ENCODE assay signal across 14 mouse cellular contexts in the genomic region with DNA sequence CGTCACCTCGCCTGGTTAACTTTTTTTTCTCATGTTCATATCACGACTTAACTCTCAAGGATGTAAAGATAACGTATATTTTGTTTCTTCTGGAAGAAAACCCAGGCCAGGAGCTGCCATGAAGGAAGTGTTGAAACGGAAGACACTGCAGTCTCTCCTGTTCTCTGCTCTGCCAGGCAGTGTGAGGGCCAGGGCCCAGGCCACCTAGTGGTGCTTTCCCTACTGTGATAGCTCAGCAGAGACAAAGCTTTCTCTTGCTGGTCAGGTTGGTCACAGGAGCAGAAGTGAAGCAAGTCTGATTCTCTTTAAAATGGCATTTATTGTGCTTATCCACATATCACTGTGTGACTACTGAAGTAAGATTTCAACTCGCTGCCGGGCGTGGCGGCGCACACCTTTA. TPM values are rescaled to one million over a fixed set of nuclear protein-coding genes. Genes with fewer than 3 reads are reported as not detected.
A peak's percentile ranks its signal among the peaks of the same experiment; 100 is the strongest.
DNase-seq lines count a peak whose midpoint lies in the region; ATAC-seq and TF ChIP-seq lines count a peak whose summit lies in the region.
"Had no signal": no experiment of that assay in that cellular context is flagged by ENCODE, and none has a peak within 500 bp of the region (broad histone marks: within the 10 kb centered on the region; RNA-seq: fewer than 3 reads in every experiment).

No protein-coding gene starts in this region.

- H3K27me3 ChIP-seq in liver, postnatal 0 days (ENCODE audit: insufficient read depth, low read length) = no peaks in the 10 kb centered on the region
- H3K27me3 ChIP-seq in MEL (ENCODE audit: control insufficient read depth in 1 of 2, insufficient read depth in 2 of 2, low read length in 2 of 2) = no peaks in the 10 kb centered on the region
- H3K27me3 ChIP-seq: heart, embryonic 15.5 days; midbrain, embryonic 12.5 days; neural tube, embryonic 12.5 days had no signal

- no peak overlapping the region for H3K27ac ChIP-seq in liver, postnatal 0 days (ENCODE audit: low read depth)
- no peak overlapping the region for H3K27ac ChIP-seq in MEL (ENCODE audit: control insufficient read depth, low read depth, low read length)
- H3K27ac ChIP-seq: heart, embryonic 15.5 days; midbrain, embryonic 12.5 days; neural tube, embryonic 12.5 days had no signal

- no peak for TF ChIP-seq RAD21 in MEL (IDR thresholded peaks at IDR 0.05; ENCODE audit: low read depth, low read length)

- TF ChIP-seq CTCF in liver, postnatal 0 days (IDR thresholded peaks at IDR 0.05; ENCODE audit: low read depth) = peak; percentile 32; the same call in 1 of the 2 replicates
- peak; percentile 36 to 39 (median 37) for TF ChIP-seq CTCF in MEL (IDR thresholded peaks at IDR 0.05 in 2 of 3, conservative IDR thresholded peaks at IDR 0.05 in 1 of 3; ENCODE audit: control insufficient read depth in 1 of 3, insufficient read depth in 1 of 3, low read depth in 2 of 3, low read length in 3 of 3, poor library complexity in 1 of 3, severe bottlenecking in 1 of 3)

- 85% methylated on average over 10 of the region's 10 CpGs for WGBS in liver, postnatal 0 days (ENCODE audit: insufficient replicate concordance)

- DNase-seq in heart, postnatal 4 days = peak; percentile 23
- no peak for DNase-seq in heart, postnatal 25 days (ENCODE audit: low spot score)
- DNase-seq in liver, postnatal 0 days = no peak
- DNase-seq in liver (no peak), MEL (ENCODE audit: low read depth, low spot score) (peak; percentile 45)
- no peak for DNase-seq in frontal cortex, postnatal 36 days (ENCODE audit: low spot score in 2 of 2)
- DNase-seq in layer of hippocampus, postnatal 25 days (ENCODE audit: extremely low spot score in 1 of 2, low spot score in 1 of 2) = no peak
- DNase-seq: adrenal gland, postnatal 10 days; cerebellum, adult 8-10 months; right cerebral cortex, adult 18-20 months had no signal

- peaks cover 5% of the 10 kb centered on the region for H3K36me3 ChIP-seq in liver, postnatal 0 days (replicated peaks; ENCODE audit: insufficient read depth, low read length)
- peaks cover 5 to 48% of the 10 kb centered on the region in 2 experiments for H3K36me3 ChIP-seq in MEL (ENCODE audit: control insufficient read depth in 1 of 2, insufficient read depth in 2 of 2, low read length in 2 of 2)

- H3K4me1 ChIP-seq in liver, postnatal 0 days (ENCODE audit: insufficient read depth) = peaks cover 3% of the 10 kb centered on the region
- peaks cover 22 to 45% of the 10 kb centered on the region in 2 experiments for H3K4me1 ChIP-seq in MEL (ENCODE audit: control insufficient read depth in 1 of 2, insufficient read depth in 2 of 2, low read length in 2 of 2)

- H3K4me2 ChIP-seq in liver, postnatal 0 days (ENCODE audit: low read depth, low read length) = no peak overlapping the region
- H3K4me2 ChIP-seq: heart, embryonic 15.5 days; midbrain, embryonic 12.5 days; neural tube, embryonic 12.5 days had no signal

- no peak for ATAC-seq in liver, postnatal 0 days
- ATAC-seq in granulocyte monocyte progenitor cell, adult 5-6 weeks (replicated peaks; ENCODE audit: poor library complexity, severe bottlenecking) = 0 out of 2 replicates have a peak, but pooled peaks have one; percentile 42

- no peak overlapping the region for H3K4me3 ChIP-seq in liver, postnatal 0 days (ENCODE audit: low read depth, low read length)
- H3K4me3 ChIP-seq in MEL (ENCODE audit: control insufficient read depth in 1 of 2, insufficient read depth in 1 of 2, low read depth in 2 of 2, low read length in 2 of 2) = no peak overlapping the region
- H3K4me3 ChIP-seq: heart, embryonic 15.5 days; midbrain, embryonic 12.5 days; neural tube, embryonic 12.5 days had no signal

- H3K79me2 ChIP-seq in MEL (ENCODE audit: control insufficient read depth, insufficient read depth, low read length, poor library complexity) = peaks cover 22% of the 10 kb centered on the region

- H3K9me3 ChIP-seq in liver, postnatal 0 days (ENCODE audit: low read length) = no peaks in the 10 kb centered on the region
- H3K9me3 ChIP-seq in MEL (replicated peaks; ENCODE audit: insufficient read depth, low read length) = no peaks in the 10 kb centered on the region
- H3K9me3 ChIP-seq: heart, embryonic 15.5 days; midbrain, embryonic 12.5 days; neural tube, embryonic 12.5 days had no signal

- no peak overlapping the region for H3K9ac ChIP-seq in liver, postnatal 0 days (replicated peaks)
- H3K9ac ChIP-seq in MEL (ENCODE audit: control insufficient read depth, low read depth, low read length, poor library complexity, severe bottlenecking) = no peak overlapping the region
- H3K9ac ChIP-seq: heart, embryonic 15.5 days; midbrain, embryonic 12.5 days; neural tube, embryonic 12.5 days had no signal

- intact Hi-C loops in heart, postnatal 25 days (cut with DNase I) = no loop called here

- no peak for TF ChIP-seq EP300 in liver, postnatal 0 days (IDR thresholded peaks at IDR 0.05; ENCODE audit: low read depth)
- no peak for TF ChIP-seq EP300 in MEL (IDR thresholded peaks at IDR 0.05; ENCODE audit: low read depth in 1 of 2, low read length in 2 of 2)

- no peak for TF ChIP-seq POLR2A in MEL (IDR thresholded peaks at IDR 0.05; ENCODE audit: control insufficient read depth in 1 of 2, insufficient read depth in 1 of 2, low read depth in 1 of 2, low read length in 2 of 2, poor library complexity in 1 of 2)

TF ChIP-seq in MEL, 35 proteins besides CTCF, POLR2A, EP300 and RAD21:
- TF ChIP-seq SMC3 (IDR thresholded peaks at IDR 0.05; ENCODE audit: low read depth, low read length) (peak; percentile 17; the same call in 1 of the 2 replicates), NRF1 (IDR thresholded peaks at IDR 0.05; ENCODE audit: insufficient read depth, low read depth, low read length, poor library complexity, severe bottlenecking) (no peak), ZMIZ1 (IDR thresholded peaks at IDR 0.05; ENCODE audit: low read depth, low read length) (0 out of 2 replicates have a peak, but pooled peaks have one; percentile 44), POLR2AphosphoS2 (IDR thresholded peaks at IDR 0.05; ENCODE audit: low read length) (peak; percentile 60; the same call in 1 of the 2 replicates)

RNA-seq across cellular contexts. Expression of a gene that starts 5.9 kb away (rescaled TPM):
- 100 to 1,000 TPM; 395 to 401 TPM for total RNA-seq in heart, postnatal 4 days (2021)
- 100 to 1,000 TPM; 420 to 434 TPM for total RNA-seq in heart, postnatal 25 days (2021)
- polyA plus RNA-seq in liver, postnatal 0 days (2015; fragmentation: Nextera tagmentation; extraction: Ambion mirVana) = 120 and 129 TPM in 2 replicates
- 558 and 572 TPM in 2 replicates for total RNA-seq in MEL (2012; rRNA removed)
- 100 to 1,000 TPM in 1 of 2 experiments, not detected in 1; 568 TPM for polyA plus RNA-seq in MEL (2012; ENCODE audit: insufficient read depth in 1 of 2, insufficient read length in 2 of 2, low read depth in 1 of 2, low replicate concordance in 2 of 2, missing spikeins in 1 of 2)
- total RNA-seq in granulocyte monocyte progenitor cell, adult 5-6 weeks (2014; fragmentation: Nextera tagmentation) = 447 and 515 TPM in 2 replicates
- total RNA-seq in granulocyte monocyte progenitor cell, adult 5-6 weeks (2017) = 170 and 182 TPM in 2 replicates
- 100 to 1,000 TPM; 698 to 787 TPM for total RNA-seq in layer of hippocampus, postnatal 25 days (2021)

RNA-seq across cellular contexts. Expression of a gene that starts 37.3 kb away (rescaled TPM):
- total RNA-seq in heart, postnatal 4 days (2021) = 10 to 100 TPM; 12.3 to 18.6 TPM
- 10 to 100 TPM; 11.1 to 12.9 TPM for total RNA-seq in heart, postnatal 25 days (2021)
- polyA plus RNA-seq in liver, postnatal 0 days (2015; fragmentation: Nextera tagmentation; extraction: Ambion mirVana) = 2.1 and 2.9 TPM in 2 replicates
- 4.3 and 5.3 TPM in 2 replicates for total RNA-seq in MEL (2012; rRNA removed)
- polyA plus RNA-seq in MEL (2012; ENCODE audit: insufficient read depth in 1 of 2, insufficient read length in 2 of 2, low read depth in 1 of 2, low replicate concordance in 2 of 2, missing spikeins in 1 of 2) = 1 to 10 TPM in 1 of 2 experiments, not detected in 1; 8.9 TPM
- total RNA-seq in granulocyte monocyte progenitor cell, adult 5-6 weeks (2014; fragmentation: Nextera tagmentation) = 0.92 and 2.9 TPM in 2 replicates
- 0.56 and 1.5 TPM in 2 replicates for total RNA-seq in granulocyte monocyte progenitor cell, adult 5-6 weeks (2017)
- 1 to 10 TPM; 2.0 to 2.6 TPM for total RNA-seq in layer of hippocampus, postnatal 25 days (2021)

Comparison
In these comparisons a context has a peak if more than half of its experiments do, and no peak if none do; other contexts are left out.
1. DNase-seq: peak in heart, postnatal 4 days (single experiment) and MEL (single experiment); none in heart, postnatal 25 days (single experiment), liver, postnatal 0 days (single experiment), liver (single experiment), frontal cortex, postnatal 36 days (0 of 2) and layer of hippocampus, postnatal 25 days (0 of 2).